ENCODE assay signal across 8 mouse cellular contexts in the genomic region with DNA sequence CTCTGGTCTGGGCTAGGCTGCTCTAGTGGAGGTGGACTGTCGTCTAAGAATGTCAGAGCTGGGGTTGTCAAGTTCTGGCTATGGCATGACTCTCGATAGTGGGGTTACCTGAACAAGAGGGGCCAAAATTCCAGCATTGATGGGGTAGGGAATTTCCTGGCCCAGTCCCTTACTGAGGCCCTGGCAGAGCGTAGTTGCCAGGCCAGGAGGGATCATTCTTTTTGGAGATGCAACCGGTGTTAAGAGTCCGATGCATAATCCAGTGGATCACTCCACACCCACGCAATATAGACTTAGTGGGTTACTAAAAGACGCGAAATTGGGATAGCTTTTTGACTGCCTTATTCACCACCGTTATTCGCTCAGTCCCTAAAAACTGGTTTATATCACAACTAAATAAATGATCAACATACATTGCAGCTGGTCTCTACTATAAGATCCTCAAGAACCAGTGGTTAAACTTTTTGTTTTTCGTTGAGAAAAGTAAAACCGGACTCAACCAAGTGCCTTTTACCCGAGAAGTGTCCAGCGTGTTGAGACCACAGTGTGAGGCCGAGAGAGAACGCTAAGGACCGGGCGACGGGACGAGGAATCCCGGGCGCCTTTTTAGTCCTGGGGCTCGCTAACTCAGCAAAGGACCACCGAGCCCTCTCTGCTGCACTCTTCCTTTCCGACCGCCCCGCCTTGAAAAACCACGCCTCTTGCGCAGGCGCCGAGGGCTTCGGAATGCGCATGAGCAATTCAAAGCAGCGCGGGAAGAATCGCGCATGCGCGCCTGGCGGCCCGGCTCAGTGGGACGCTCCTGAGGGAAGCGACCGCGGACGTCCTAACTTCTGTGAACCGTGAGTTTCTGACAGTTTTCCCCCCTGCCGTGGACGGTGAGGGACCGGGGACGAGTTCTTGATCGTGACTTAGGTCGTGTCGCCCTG. TPM values are rescaled to one million over a fixed set of nuclear protein-coding genes. Genes with fewer than 3 reads are reported as not detected.
DNase-seq lines count a peak whose midpoint lies in the region; ATAC-seq lines count a peak whose summit lies in the region.

A gene (plus strand): TSS at position 739 of the 929 bp plus-strand sequence.

- peak; percentile 97 for DNase-seq in ZHBTc4 (ENCODE audit: low read depth, low spot score)
- DNase-seq in gastrocnemius, adult 8-10 months (ENCODE audit: low spot score in 2 of 2): peak; percentile 78 to 85
- DNase-seq in induced T-regulatory cell, adult 2 months (ENCODE audit: low read depth): peak; percentile 96
- DNase-seq in left cerebral cortex, adult 9 months (ENCODE audit: low spot score in 2 of 2): peak; percentile 66 to 90
- peak; percentile 91 for DNase-seq in right cerebral cortex, postnatal 14 days
- DNase-seq in urinary bladder, postnatal 36 days (ENCODE audit: low spot score in 2 of 2): peak; percentile 91 to 92

- peak; percentile 87 for ATAC-seq in common myeloid progenitor, adult 5-6 weeks (replicated peaks; ENCODE audit: low read depth, poor library complexity, severe bottlenecking)
- peak; percentile 80 for ATAC-seq in megakaryocyte progenitor cell, adult 5-6 weeks (replicated peaks; ENCODE audit: poor library complexity)

RNA-seq across cellular contexts. Expression of the gene that starts here (rescaled TPM):
- 36.8 and 47.8 TPM in 2 replicates for total RNA-seq in common myeloid progenitor, adult 5-6 weeks (2017)
- under 1 TPM in 3 of 4 experiments, not detected in 1; 0.24 to 0.27 (median 0.27) TPM for total RNA-seq in gastrocnemius, adult 8-10 months (2022)
- total RNA-seq in megakaryocyte progenitor cell, adult 5-6 weeks (2015): 31.6 and 38.2 TPM in 2 replicates
- total RNA-seq in megakaryocyte progenitor cell, adult 5-6 weeks (2017): 30.9 and 42.9 TPM in 2 replicates

Comparison
In these comparisons a context has a peak if more than half of its experiments do, and no peak if none do; other contexts are left out.
1. Peak in every context shown above with its lines: DNase-seq and ATAC-seq.
2. RNA of the gene that starts here (total RNA-seq): 36.8 to 47.8 TPM in common myeloid progenitor, adult 5-6 weeks and 30.9 to 42.9 TPM in megakaryocyte progenitor cell, adult 5-6 weeks; 0.24 to 0.27 TPM in gastrocnemius, adult 8-10 months; every median in the first group is over 10 times any median in the second.
3. Peak in DNase-seq in gastrocnemius, adult 8-10 months; RNA of the gene not detected or under 1 TPM.